Mouse (Mus musculus): ENCODE measurements around the gene Sun1.
A peak's percentile ranks its signal among the peaks of the same experiment; 100 is the strongest.

The Sun1 gene

DNA sequence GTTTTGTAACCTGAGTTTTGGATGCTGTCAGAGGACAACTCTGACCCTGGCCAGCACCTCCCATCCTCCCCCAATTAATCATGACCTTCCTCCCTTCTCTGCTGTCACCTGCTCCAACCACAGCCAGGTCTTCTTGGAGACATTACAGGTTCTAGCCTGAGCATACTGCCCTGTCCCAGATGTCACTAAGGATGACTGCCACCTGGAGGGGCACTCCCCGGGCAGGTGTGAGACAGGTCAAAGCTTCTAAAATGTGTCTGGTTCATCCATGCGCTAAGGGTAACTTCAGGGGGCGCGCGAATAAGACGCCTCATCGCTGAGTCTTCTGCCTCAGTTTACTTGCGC, 51.3 kb downstream of the Sun1 start:
- DNase-seq (ENCODE audit: low spot score in 2 of 2): no peak

- peak; percentile 97 to 98 for DNase-seq (ENCODE audit: low spot score in 2 of 2)
Observed at GRCm38 (mm10) chr5:139252081-139252909, 51.9 kb downstream of the Sun1 start, which contains the start of gene Get4. Gene Get4 (plus strand): TSS chr5:139252324.

- DNase-seq (ENCODE audit: low spot score in 2 of 2): no peak
Observed at GRCm38 (mm10) chr5:139252910-139253245, 52.4 kb downstream of the Sun1 start.

DNA sequence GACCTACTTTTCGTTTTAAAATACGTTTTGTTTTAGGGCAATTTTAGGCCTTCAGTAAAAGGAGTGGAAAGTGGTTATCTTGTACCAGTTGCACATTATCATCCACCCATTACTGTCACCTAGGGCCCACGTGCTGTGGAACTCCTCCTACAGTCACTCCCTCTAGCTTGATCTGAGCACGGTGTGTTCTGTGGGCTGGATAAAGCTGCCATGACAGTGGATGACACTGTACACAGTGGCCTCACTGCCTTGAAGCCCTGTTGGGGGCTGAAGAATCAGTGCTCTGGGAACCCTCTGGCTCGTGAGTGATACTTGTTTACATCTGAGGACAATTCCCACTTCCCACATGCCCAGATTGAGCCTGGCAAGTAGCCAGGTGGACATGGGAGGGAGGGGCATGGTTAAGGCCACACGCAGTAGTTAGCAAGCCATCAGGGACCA, 52.9 kb downstream of the Sun1 start:
- DNase-seq (ENCODE audit: low spot score in 2 of 2): no peak

DNA sequence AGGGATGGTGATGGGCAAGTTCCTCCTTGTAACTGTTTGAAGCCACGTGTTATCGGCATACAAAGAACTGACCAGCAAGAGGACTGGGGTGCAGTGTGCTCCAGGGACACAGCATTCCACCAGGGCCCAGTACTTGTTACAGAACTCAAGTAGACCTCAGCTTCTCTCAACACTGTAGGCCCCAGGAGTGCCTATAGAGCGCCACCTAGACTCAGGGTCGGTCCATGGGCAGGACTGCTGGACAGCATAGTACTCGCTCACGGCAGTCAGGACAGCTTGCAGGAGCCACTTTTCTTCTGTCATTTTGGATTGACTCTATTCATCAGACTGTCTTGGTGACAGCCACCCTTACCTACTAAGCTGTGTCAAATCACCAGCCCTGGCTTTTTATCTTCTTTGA, 54.5 kb downstream of the Sun1 start:
- no peak for DNase-seq (ENCODE audit: low spot score in 2 of 2)

DNA sequence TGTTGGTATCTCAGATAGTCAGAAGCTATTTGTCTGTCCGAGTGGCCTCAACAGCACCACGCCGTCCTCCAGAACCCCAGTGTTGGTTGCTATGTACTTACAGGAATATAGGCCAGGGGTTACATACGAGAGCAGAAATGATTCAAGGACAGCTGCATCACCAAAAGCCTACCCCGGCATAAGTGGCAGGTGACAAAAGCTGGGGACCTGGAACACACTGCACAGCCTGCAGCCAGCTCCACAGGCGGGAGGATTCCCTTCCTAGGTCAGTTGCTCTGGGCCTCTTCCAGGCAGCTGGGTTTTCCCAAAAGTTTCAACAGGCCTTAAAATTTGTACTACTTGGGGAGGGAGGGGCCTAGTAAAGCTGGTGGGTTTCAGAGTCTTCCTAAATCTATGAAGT, 55.3 kb downstream of the Sun1 start:
- DNase-seq (ENCODE audit: low spot score in 2 of 2): no peak

DNA sequence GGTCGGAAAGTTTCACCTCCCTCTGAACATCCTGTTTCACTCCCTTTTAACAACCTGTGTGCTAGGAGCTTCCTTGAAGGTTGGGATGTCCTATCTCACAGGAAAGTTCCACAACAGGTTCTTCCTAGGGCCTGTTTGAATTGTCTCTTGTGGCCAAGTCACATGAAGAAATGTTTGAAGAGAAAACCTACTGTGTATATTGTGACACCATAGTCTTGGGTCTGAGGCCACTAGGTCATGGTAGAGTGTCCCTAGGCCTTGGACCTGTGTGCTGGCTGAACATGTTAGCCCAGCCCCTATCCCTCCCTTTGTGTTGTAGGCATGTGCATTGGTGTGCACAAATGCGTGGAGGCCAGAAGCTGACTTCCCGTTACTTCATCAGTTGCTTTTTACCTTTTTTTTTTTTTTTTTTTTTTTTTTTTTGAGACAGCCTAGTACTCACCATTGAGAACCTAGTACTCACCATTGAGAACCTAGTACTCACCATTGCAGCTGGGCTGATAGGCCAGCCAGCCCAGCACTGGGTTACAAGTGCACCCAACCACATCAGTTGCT, 55.9 kb downstream of the Sun1 start:
- no peak for DNase-seq (ENCODE audit: low spot score in 2 of 2)

- no peak for DNase-seq (ENCODE audit: low spot score in 2 of 2)
Observed at GRCm38 (mm10) chr5:139257265-139257664, 56.8 kb downstream of the Sun1 start.

DNA sequence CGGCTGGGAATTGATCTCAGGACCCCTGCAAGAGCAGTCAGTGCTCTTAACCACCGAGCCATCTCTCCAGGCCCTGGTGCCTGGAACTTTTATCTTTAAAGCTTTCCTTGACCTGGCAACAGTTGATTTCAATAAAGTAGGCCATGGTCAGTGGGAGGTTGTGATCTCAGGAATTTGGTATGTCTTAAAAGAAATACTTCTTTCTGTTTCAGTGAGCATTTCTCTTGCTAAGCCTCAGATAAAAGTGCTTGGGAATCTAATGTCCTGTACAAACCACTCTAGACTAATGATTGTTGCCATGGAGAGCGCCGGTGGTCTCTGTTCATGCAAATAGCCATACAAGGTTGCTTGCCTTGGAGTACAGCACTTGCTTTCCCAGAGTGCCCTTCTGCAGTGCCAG, 57.4 kb downstream of the Sun1 start:
- no peak for DNase-seq (ENCODE audit: low spot score in 2 of 2)

- DNase-seq (ENCODE audit: low spot score in 2 of 2): no peak
Observed at GRCm38 (mm10) chr5:139258371-139259035, 58.1 kb downstream of the Sun1 start.

DNA sequence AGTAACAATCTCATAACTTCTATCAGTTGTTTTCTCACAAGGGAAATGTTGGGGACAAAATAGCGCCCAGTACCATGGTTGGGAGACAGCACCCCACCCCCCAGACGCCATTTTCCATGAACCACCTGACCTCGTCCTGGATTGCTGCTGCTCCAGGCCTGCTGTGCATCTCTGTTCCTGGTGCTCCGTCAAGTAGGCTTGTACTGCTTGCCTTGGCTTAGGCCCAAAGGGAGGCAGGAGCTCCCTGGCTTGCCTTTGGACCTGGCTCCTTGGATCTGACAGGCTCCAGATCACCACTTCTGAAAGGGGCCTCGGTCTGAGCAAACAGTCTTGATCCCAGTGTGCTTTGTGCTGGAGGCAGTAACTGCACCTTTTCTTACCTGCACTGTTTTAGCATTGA, 59.4 kb downstream of the Sun1 start:
- DNase-seq (ENCODE audit: low spot score in 2 of 2): no peak

DNA sequence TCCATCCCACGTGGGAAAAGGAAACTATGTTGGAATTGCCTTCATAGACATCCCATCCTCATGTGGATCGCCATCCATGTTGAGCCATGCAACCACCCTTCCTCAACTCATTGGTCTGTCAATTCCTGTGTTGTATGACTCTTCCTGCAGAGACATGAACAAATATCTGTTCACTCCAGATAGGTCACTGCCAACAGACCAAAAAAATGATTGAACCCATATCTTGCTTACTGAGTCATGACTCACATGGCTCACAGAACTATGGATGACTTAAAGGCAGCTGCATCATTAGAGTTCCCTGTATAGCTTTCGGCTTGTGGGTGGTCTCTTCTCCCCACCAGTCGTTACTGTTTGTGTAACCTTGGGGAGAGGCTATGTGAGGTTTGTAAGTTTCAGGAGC, 61.0 kb downstream of the Sun1 start:
- DNase-seq (ENCODE audit: low spot score in 2 of 2): no peak

DNA sequence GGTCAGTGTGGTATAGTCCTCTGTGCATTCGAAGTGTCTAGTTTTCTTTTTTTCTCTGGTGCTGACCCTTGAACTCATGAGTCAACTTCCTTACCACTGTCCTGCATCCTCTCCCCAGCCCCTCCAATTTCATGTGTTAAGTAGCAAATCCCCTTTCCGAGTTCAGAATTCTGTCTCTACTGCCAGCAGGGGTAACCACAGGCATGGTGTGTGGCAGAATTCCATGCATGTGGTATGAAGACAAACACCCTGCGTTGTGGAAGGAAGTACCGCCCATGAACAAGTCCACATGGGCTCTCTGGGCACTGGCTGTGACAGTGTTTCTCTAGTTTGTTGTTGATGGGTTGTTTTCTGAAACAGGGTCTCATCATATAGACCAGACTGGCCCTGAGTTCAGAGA, 67.2 kb downstream of the Sun1 start:
- DNase-seq (ENCODE audit: low spot score in 2 of 2): no peak

- DNase-seq (ENCODE audit: low spot score in 2 of 2): no peak
Observed at GRCm38 (mm10) chr5:139270806-139271521, 70.5 kb downstream of the Sun1 start.

DNA sequence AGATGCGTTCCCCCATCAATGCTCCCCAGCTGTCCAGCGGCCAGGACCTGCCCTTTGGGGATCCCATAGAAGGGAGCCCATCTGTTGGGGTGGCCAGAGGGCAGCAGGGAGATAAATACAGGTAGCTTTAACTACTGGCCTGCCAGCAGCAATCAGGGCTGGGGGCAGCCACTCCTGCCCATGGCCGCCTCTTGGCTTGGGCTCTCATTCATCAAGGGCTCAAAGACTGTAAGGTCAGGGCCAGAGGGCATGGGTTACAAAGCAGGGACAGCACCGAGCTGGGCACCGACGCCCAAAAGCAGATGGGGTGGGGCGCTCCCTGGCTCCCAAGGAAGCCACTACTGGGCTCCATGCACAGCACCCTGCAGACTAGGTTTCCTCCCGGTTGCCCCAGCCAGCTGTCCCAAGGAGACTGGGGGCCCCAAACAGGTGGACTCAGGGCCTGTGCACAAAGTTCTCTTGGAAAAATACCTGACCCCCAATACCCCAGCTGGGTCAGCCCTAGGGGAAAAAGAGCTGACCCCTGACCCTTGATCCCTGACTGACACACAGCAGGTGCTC, 71.6 kb downstream of the Sun1 start:
- DNase-seq (ENCODE audit: low spot score in 2 of 2): no peak

DNA sequence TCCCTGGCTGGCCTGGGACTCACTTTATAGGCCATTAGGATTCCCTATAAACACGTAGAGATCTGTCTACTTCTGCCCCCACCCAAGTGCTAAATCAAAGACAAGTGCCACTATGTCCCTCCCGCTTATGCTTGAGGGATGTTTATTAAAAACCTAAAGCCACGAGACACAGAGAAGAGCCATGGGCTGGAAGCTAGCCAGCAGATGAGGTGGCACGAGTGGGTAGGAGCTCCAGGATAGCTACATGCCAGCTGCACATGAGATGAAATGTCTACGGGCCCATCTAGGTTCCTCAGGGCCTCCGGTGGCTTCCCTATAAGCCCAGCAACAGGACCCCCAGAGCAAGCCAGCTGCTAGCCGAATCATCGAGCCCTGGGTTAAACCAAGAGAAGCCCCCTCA, 76.8 kb downstream of the Sun1 start:
- DNase-seq (ENCODE audit: low spot score in 2 of 2): peak; percentile 65 to 67

DNA sequence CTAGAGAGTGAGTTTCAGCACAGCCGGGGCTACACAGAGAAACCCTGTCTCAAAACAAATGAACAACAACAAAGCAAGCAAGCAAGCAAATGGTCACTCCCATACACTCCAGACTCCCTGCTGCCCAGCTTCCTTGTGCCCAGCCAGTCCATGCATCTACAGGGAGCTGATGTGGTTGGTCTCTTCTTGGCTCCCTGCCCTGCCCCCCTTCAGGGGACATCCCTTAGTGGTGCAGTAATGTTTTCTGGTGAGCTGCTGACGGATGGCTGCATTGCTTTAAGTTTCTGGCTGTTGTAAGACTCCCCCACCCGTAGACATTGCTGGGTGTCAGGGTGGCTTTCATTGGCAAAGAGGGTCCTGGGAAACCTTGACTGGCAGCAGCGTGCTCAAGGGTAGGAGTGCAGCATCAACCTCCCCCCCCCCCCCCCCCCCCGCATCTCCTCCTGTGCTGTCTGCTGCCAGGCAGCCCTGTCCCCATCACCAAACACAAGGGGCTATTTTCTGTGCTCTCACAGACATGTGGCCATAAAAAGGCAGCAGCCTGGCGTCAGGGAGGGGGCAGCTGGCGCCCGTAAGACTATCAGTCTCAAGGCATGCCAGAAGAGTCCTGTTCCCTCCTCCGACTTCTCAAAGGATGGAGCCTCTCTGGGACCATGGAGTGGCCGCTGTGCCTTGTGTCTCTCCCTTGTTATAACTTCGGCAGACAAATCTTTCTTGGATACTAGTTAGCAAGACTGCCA, 81.1 kb downstream of the Sun1 start:
- DNase-seq (ENCODE audit: low spot score in 2 of 2): no peak

- peak; percentile 61 to 74 for DNase-seq (ENCODE audit: low spot score in 2 of 2)
Observed at GRCm38 (mm10) chr5:139282191-139282590, 81.8 kb downstream of the Sun1 start.

DNA sequence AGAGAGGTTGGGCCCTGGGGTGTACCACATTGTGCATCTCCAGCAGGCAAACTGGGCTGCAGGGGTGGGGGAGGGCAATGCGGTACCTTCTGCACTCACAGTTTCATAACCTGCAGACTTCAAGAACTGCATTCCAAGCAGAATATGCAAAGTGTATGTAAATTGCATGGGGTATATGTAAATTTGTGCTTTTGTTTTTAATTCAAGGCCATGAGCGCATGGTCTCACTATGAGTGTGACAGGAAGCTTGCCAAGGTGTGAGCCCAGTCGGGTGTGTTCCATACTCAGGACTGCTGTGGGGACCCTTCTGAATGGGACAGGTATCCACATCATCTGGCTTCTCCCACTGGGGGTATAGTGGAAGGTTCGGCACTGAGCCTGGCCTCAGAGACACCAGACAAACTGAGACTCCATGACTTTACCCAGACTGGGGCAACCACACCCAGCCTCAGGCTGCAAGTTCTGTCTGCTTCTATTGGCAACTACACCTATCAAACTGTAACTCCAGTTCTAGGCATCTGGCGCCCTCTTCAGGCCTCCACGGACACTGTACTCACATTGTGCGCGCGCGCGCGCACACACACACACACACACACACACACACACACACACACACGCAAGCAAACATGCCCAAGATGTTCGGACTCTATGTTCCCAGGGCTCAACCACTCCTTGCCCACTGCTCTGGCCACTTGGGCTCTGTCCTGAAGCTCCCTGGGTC, 83.2 kb downstream of the Sun1 start:
- no peak for DNase-seq (ENCODE audit: low spot score in 2 of 2)

DNA sequence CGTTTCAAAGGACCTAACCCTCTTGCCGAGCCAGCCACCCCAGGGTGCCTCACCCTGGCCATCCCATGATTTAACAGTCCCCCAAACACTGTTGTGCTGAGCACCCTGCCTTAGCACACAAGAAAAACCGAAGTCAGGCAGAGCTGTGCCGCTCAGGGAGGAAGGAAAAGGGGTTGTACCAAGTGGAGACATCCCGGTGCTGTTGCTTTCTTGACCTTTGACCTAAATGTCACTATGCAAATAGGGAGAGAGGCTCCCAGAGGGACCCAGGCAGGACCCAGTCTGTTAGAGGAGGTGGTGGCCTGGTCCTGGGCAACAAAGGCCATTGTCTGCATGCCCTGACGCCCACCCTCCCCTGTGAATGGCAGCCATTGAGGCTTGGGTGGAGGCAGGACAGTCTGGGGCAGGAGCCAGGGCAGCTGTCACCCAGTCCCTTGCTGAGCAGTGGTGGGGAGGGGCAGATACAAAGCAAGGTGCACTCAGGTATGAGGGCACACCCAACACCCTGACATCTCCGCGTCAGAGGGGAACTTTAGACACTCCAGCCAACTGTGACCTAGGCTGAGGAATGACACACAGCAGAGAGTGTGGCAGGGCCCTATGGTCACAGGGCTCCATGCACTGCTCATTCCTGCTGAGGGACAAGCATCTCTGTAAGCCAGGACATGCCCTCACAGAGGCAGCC, 85.1 kb downstream of the Sun1 start:
- no peak for DNase-seq (ENCODE audit: low spot score in 2 of 2)

All from right cerebral cortex, postnatal 36 days (tissue).